Mouse (Mus musculus) embryonic facial prominence, embryonic 12.5 days (tissue): ENCODE results near the gene Efhd1. TPM values are rescaled to one million over a fixed set of nuclear protein-coding genes. Genes with fewer than 3 reads are reported as not detected.
A peak's percentile ranks its signal among the peaks of the same experiment; 100 is the strongest.

ENCODE experiments used
- ATAC-seq: fragments of 200-750 bp; cut with Nextera tagmentation; 2 replicates; pipeline ENCODE4 v1.8.0; 2017; ENCODE audit not compliant: insufficient number of reproducible peaks, insufficient read depth, low FRiP score, low TSS enrichment
- H3K27ac ChIP-seq: fragments of 300-500 bp; sonication (generic); 2 replicates; pipeline ENCODE4 v1.5.1; 2016; ENCODE audit warnings: mild to moderate bottlenecking
- H3K27me3 ChIP-seq: fragments of 300-500 bp; sonication (generic); 2 replicates; pipeline ENCODE4 v1.6.1; 2016; ENCODE audit warnings: mild to moderate bottlenecking, moderate library complexity
- H3K36me3 ChIP-seq: fragments of 300-500 bp; sonication (generic); 2 replicates; pipeline ENCODE4 v1.6.1; 2016; ENCODE audit warnings: mild to moderate bottlenecking
- H3K4me1 ChIP-seq: fragments of 300-500 bp; sonication (generic); 2 replicates; pipeline ENCODE4 v1.6.1; 2016
- H3K4me2 ChIP-seq: fragments of 300-500 bp; sonication (generic); replicated peaks from 2 replicates; pipeline ENCODE4 v1.6.1; 2016; ENCODE audit warnings: mild to moderate bottlenecking, moderate library complexity
- H3K4me3 ChIP-seq: fragments of 300-500 bp; sonication (generic); 2 replicates; pipeline ENCODE4 v1.5.1; 2016; ENCODE audit warnings: mild to moderate bottlenecking
- H3K9ac ChIP-seq: fragments of 300-500 bp; sonication (generic); 2 replicates; pipeline ENCODE4 v1.6.1; 2016; ENCODE audit warnings: mild to moderate bottlenecking, moderate library complexity
- H3K9me3 ChIP-seq: fragments of 300-500 bp; sonication (generic); 2 replicates; pipeline ENCODE4 v1.6.1; 2016; ENCODE audit warnings: mild to moderate bottlenecking, moderate library complexity
- WGBS: fragments of 180-500 bp; shearing (Covaris S2); methylation state at CpG from one replicate; pipeline ENCODE4 v1.1.7; 2016; 5-methylcytosine and 5-hydroxymethylcytosine counted together
- polyA plus RNA-seq: library from polyadenylated mRNA; unstranded; fragments of >200 nt; fragmentation: Nextera tagmentation; extraction: Ambion mirVana; gene quantifications from 2 replicates; pipeline ENCODE4 v1.2.1, GENCODE M21; 2016

Efhd1 gene
- polyA plus RNA-seq, 1 experiment from 2014 or later, result 1.5 TPM

GRCm38 (mm10) chr1:87245929-87246815 is 18.0 kb upstream of the Efhd1 start:
- peak; percentile 87 for ATAC-seq
- no peaks in the 10 kb centered on the region for H3K4me1 ChIP-seq
- no peak overlapping the region for H3K27ac ChIP-seq
- peak overlapping the region; percentile 32 for H3K4me2 ChIP-seq
- 28% methylated on average over 22 of the region's 22 CpGs for WGBS
- no peak overlapping the region for H3K9ac ChIP-seq
- H3K9me3 ChIP-seq, result no peaks in the 10 kb centered on the region
- H3K4me3 ChIP-seq, result no peak overlapping the region
- no peaks in the 10 kb centered on the region for H3K27me3 ChIP-seq
- peaks cover 3% of the 10 kb centered on the region; the same call in 1 of the 2 replicates for H3K36me3 ChIP-seq

GRCm38 (mm10) chr1:87252040-87252609 is 12.0 kb upstream of the Efhd1 start:
- no peaks in the 10 kb centered on the region for H3K36me3 ChIP-seq

GRCm38 (mm10) chr1:87255173-87255572 is 9.0 kb upstream of the Efhd1 start:
- 60% methylated on average over 4 of the region's 4 CpGs for WGBS
- no peaks in the 10 kb centered on the region for H3K36me3 ChIP-seq

More at GRCm38 (mm10) chr1:87252040-87252609, 12.0 kb upstream of the Efhd1 start:
- H3K27ac ChIP-seq, result no peak overlapping the region
- no peaks in the 10 kb centered on the region for H3K9me3 ChIP-seq
- no peaks in the 10 kb centered on the region for H3K4me1 ChIP-seq
- no peaks in the 10 kb centered on the region for H3K27me3 ChIP-seq
- no peak overlapping the region for H3K4me2 ChIP-seq
- no peak overlapping the region for H3K9ac ChIP-seq
- ATAC-seq, result no peak
- 57% methylated on average over 5 of the region's 5 CpGs for WGBS
- H3K4me3 ChIP-seq, result no peak overlapping the region

GRCm38 (mm10) chr1:87257691-87258090 is 6.5 kb upstream of the Efhd1 start:
- H3K27ac ChIP-seq, result no peak overlapping the region
- H3K4me1 ChIP-seq, result no peaks in the 10 kb centered on the region
- H3K27me3 ChIP-seq, result peaks cover 45% of the 10 kb centered on the region
- H3K9me3 ChIP-seq, result no peaks in the 10 kb centered on the region
- no peaks in the 10 kb centered on the region for H3K36me3 ChIP-seq
- H3K9ac ChIP-seq, result no peak overlapping the region
- ATAC-seq, result no peak
- 18% methylated on average over 11 of the region's 11 CpGs for WGBS
- H3K4me2 ChIP-seq, result no peak overlapping the region
- H3K4me3 ChIP-seq, result no peak overlapping the region

More at GRCm38 (mm10) chr1:87255173-87255572, 9.0 kb upstream of the Efhd1 start:
- no peak for ATAC-seq
- Histone ChIP-seq H3K9ac (no peak overlapping the region), H3K4me1 (no peaks in the 10 kb centered on the region), H3K9me3 (no peaks in the 10 kb centered on the region), H3K4me2 (no peak overlapping the region), H3K27ac (no peak overlapping the region), H3K4me3 (no peak overlapping the region), H3K27me3 (peaks cover 22% of the 10 kb centered on the region)

- WGBS, result 13% methylated on average over 14 of the region's 14 CpGs
- no peak overlapping the region for H3K4me2 ChIP-seq
- no peak overlapping the region for H3K4me3 ChIP-seq
- peaks cover 53% of the 10 kb centered on the region for H3K27me3 ChIP-seq
- no peaks in the 10 kb centered on the region for H3K9me3 ChIP-seq
- no peaks in the 10 kb centered on the region for H3K4me1 ChIP-seq
- no peak overlapping the region for H3K9ac ChIP-seq
- no peak overlapping the region for H3K27ac ChIP-seq
- no peaks in the 10 kb centered on the region for H3K36me3 ChIP-seq
- ATAC-seq, result no peak
Measured at GRCm38 (mm10) chr1:87258484-87258883, 5.7 kb upstream of the Efhd1 start.

- no peaks in the 10 kb centered on the region for H3K9me3 ChIP-seq
- no peak overlapping the region for H3K27ac ChIP-seq
- ATAC-seq, result no peak
- peaks cover 6% of the 10 kb centered on the region; the same call in 1 of the 2 replicates for H3K4me1 ChIP-seq
- 91% methylated on average over 2 of the region's 2 CpGs for WGBS
- H3K4me3 ChIP-seq, result no peak overlapping the region
- no peaks in the 10 kb centered on the region for H3K36me3 ChIP-seq
- no peak overlapping the region for H3K9ac ChIP-seq
- peaks cover 60% of the 10 kb centered on the region for H3K27me3 ChIP-seq
- H3K4me2 ChIP-seq, result no peak overlapping the region
Measured at GRCm38 (mm10) chr1:87259316-87259715, 4.8 kb upstream of the Efhd1 start.

GRCm38 (mm10) chr1:87263257-87263656 is 906 bp upstream of the Efhd1 start:
- no peak for ATAC-seq
- H3K9me3 ChIP-seq, result no peaks in the 10 kb centered on the region
- 3% methylated on average over 9 of the region's 9 CpGs for WGBS
- H3K27me3 ChIP-seq, result peaks cover 91% of the 10 kb centered on the region
- H3K4me1 ChIP-seq, result peaks cover 20% of the 10 kb centered on the region
- H3K36me3 ChIP-seq, result no peaks in the 10 kb centered on the region
- H3K9ac ChIP-seq, result no peak overlapping the region
- H3K4me3 ChIP-seq, result no peak overlapping the region
- no peak overlapping the region for H3K4me2 ChIP-seq
- no peak overlapping the region for H3K27ac ChIP-seq

- Histone ChIP-seq H3K27ac (no peak overlapping the region), H3K9me3 (no peaks in the 10 kb centered on the region), H3K4me1 (peaks cover 20% of the 10 kb centered on the region), H3K9ac (no peak overlapping the region), H3K4me2 (peak overlapping the region; percentile 96), H3K4me3 (peak overlapping the region; percentile 52), H3K36me3 (no peaks in the 10 kb centered on the region), H3K27me3 (peaks cover 90% of the 10 kb centered on the region)
- no peak for ATAC-seq
- under 1% methylated on average over 12 of the region's 12 CpGs for WGBS
Measured at GRCm38 (mm10) chr1:87263796-87264133, 398 bp upstream of the Efhd1 start.

- H3K9me3 ChIP-seq, result no peaks in the 10 kb centered on the region
- ATAC-seq, result no peak
- H3K4me1 ChIP-seq, result peaks cover 24% of the 10 kb centered on the region
- 0% methylated on average over 13 of the region's 13 CpGs for WGBS
- no peak overlapping the region for H3K9ac ChIP-seq
- H3K27me3 ChIP-seq, result peaks cover 80% of the 10 kb centered on the region
- H3K27ac ChIP-seq, result no peak overlapping the region
- H3K4me2 ChIP-seq, result peak overlapping the region; percentile 96
- no peaks in the 10 kb centered on the region for H3K36me3 ChIP-seq
- peak overlapping the region; percentile 52 for H3K4me3 ChIP-seq
Measured at GRCm38 (mm10) chr1:87265200-87265599, 1.0 kb downstream of the Efhd1 start.

- Histone ChIP-seq H3K4me3 (no peak overlapping the region), H3K36me3 (no peaks in the 10 kb centered on the region), H3K9me3 (no peaks in the 10 kb centered on the region), H3K4me1 (peaks cover 37% of the 10 kb centered on the region), H3K27me3 (peaks cover 69% of the 10 kb centered on the region), H3K27ac (no peak overlapping the region), H3K9ac (no peak overlapping the region), H3K4me2 (no peak overlapping the region)
- no peak for ATAC-seq
- WGBS, result 24% methylated on average over 8 of the region's 8 CpGs
Measured at GRCm38 (mm10) chr1:87266296-87267090, 2.3 kb downstream of the Efhd1 start.

GRCm38 (mm10) chr1:87270204-87270603 is 6.0 kb downstream of the Efhd1 start:
- 0 out of 2 replicates have a peak overlapping the region, but pooled peaks have one; percentile 40 for H3K4me2 ChIP-seq
- H3K9me3 ChIP-seq, result no peaks in the 10 kb centered on the region
- H3K36me3 ChIP-seq, result no peaks in the 10 kb centered on the region
- no peak for ATAC-seq
- peak overlapping the region; percentile 7; the same call in 1 of the 2 replicates for H3K9ac ChIP-seq
- H3K27me3 ChIP-seq, result peaks cover 34% of the 10 kb centered on the region
- H3K4me3 ChIP-seq, result no peak overlapping the region
- peaks cover 25% of the 10 kb centered on the region for H3K4me1 ChIP-seq
- peak overlapping the region; percentile 85 for H3K27ac ChIP-seq
- 20% methylated on average over 3 of the region's 3 CpGs for WGBS
